In genomic region chr19:42190494-42190893, GRCm38 (mm10) we compare ENCODE assay signal across 8 mouse cellular contexts. TPM values are rescaled to one million over a fixed set of nuclear protein-coding genes. Genes with fewer than 3 reads are reported as not detected.
DNase-seq lines count a peak whose midpoint lies in the region; ATAC-seq and TF ChIP-seq lines count a peak whose summit lies in the region.

No protein-coding gene starts in this region.

- peak; percentile 69 for DNase-seq in CD4-positive, CD25-positive, alpha-beta regulatory T cell, adult 2 months (ENCODE audit: low read depth, low spot score)
- peak; percentile 58 for DNase-seq in 416B (ENCODE audit: low read depth)
- DNase-seq in brain, embryonic 14.5 days (ENCODE audit: low read depth) = peak; percentile 55
- DNase-seq in lung, embryonic 14.5 days = peak; percentile 79
- DNase-seq in retina, postnatal 1 day = peak; percentile 71

- no peak for ATAC-seq in CD4-positive, CD25-positive, alpha-beta regulatory T cell, adult 4 months
- ATAC-seq in forebrain, embryonic 12.5 days (ENCODE audit: low FRiP score) = peak; percentile 58; the same call in 1 of the 2 replicates
- ATAC-seq in hindbrain, embryonic 16.5 days = peak; percentile 51; the same call in 1 of the 2 replicates
- peak; percentile 14; the same call in 1 of the 2 replicates for ATAC-seq in lung, embryonic 14.5 days (ENCODE audit: insufficient read depth)

- no peak overlapping the region for H3K9ac ChIP-seq in forebrain, embryonic 12.5 days
- H3K9ac ChIP-seq in hindbrain, embryonic 16.5 days (ENCODE audit: low read depth, low read length) = no peak overlapping the region
- H3K9ac ChIP-seq in lung, embryonic 14.5 days = no peak overlapping the region

- no peaks in the 10 kb centered on the region for H3K9me3 ChIP-seq in forebrain, embryonic 12.5 days
- no peaks in the 10 kb centered on the region for H3K9me3 ChIP-seq in hindbrain, embryonic 16.5 days (ENCODE audit: control insufficient read depth, low read length)
- H3K9me3 ChIP-seq in lung, embryonic 14.5 days (ENCODE audit: low read depth, low read length) = no peaks in the 10 kb centered on the region

- H3K4me3 ChIP-seq in forebrain, embryonic 12.5 days (replicated peaks) = no peak overlapping the region
- no peak overlapping the region for H3K4me3 ChIP-seq in hindbrain, embryonic 16.5 days (ENCODE audit: low read length)
- no peak overlapping the region for H3K4me3 ChIP-seq in lung, embryonic 14.5 days (ENCODE audit: low read depth, low read length)

- H3K27me3 ChIP-seq in forebrain, embryonic 12.5 days = no peaks in the 10 kb centered on the region
- no peaks in the 10 kb centered on the region for H3K27me3 ChIP-seq in hindbrain, embryonic 16.5 days (replicated peaks; ENCODE audit: control insufficient read depth, insufficient read depth, low read length)
- no peaks in the 10 kb centered on the region for H3K27me3 ChIP-seq in lung, embryonic 14.5 days (ENCODE audit: insufficient read depth, low read length)

- no peaks in the 10 kb centered on the region for H3K4me1 ChIP-seq in forebrain, embryonic 12.5 days
- H3K4me1 ChIP-seq in hindbrain, embryonic 16.5 days (ENCODE audit: control insufficient read depth, insufficient read depth, low read depth, low read length) = no peaks in the 10 kb centered on the region
- H3K4me1 ChIP-seq in lung, embryonic 14.5 days (ENCODE audit: insufficient read depth) = no peaks in the 10 kb centered on the region

- no peak overlapping the region for H3K4me2 ChIP-seq in forebrain, embryonic 12.5 days
- H3K4me2 ChIP-seq in hindbrain, embryonic 16.5 days (ENCODE audit: low read length) = no peak overlapping the region
- no peak overlapping the region for H3K4me2 ChIP-seq in lung, embryonic 14.5 days

- no peak for TF ChIP-seq POLR2A in brain, embryonic 14.5 days (IDR thresholded peaks at IDR 0.05; ENCODE audit: borderline replicate concordance, extremely low read depth, insufficient read depth, insufficient read length, poor library complexity, severe bottlenecking)

- WGBS in forebrain, embryonic 12.5 days = 23% methylated on average over 5 of the region's 5 CpGs
- WGBS in hindbrain, embryonic 16.5 days = 23% methylated on average over 5 of the region's 5 CpGs
- 28% methylated on average over 5 of the region's 5 CpGs for WGBS in lung, embryonic 14.5 days

- H3K27ac ChIP-seq in forebrain, embryonic 12.5 days = no peak overlapping the region
- H3K27ac ChIP-seq in hindbrain, embryonic 16.5 days (ENCODE audit: low read depth, low read length) = no peak overlapping the region
- H3K27ac ChIP-seq in lung, embryonic 14.5 days (ENCODE audit: low read depth) = no peak overlapping the region

- peaks cover 43% of the 10 kb centered on the region for H3K36me3 ChIP-seq in forebrain, embryonic 12.5 days (replicated peaks)
- H3K36me3 ChIP-seq in hindbrain, embryonic 16.5 days (ENCODE audit: control insufficient read depth, insufficient read depth, low read length) = peaks cover 16% of the 10 kb centered on the region; the same call in 1 of the 2 replicates
- H3K36me3 ChIP-seq in lung, embryonic 14.5 days (ENCODE audit: insufficient read depth) = peaks cover 18% of the 10 kb centered on the region; the same call in 1 of the 2 replicates

- TF ChIP-seq CTCF in brain, embryonic 14.5 days (IDR thresholded peaks at IDR 0.05; ENCODE audit: borderline replicate concordance, extremely low read depth, insufficient read depth, insufficient read length) = peak; percentile 86
- peak; percentile 88 for TF ChIP-seq CTCF in lung, embryonic 14.5 days (IDR thresholded peaks at IDR 0.05; ENCODE audit: low read depth)

RNA-seq across cellular contexts. Expression of gene Sfrp5, which starts 11.6 kb away (rescaled TPM):
- not detected for polyA plus RNA-seq in CD4-positive, CD25-positive, alpha-beta regulatory T cell, adult 4 months (2017; shearing (Covaris generic))
- polyA plus RNA-seq in brain, embryonic 14.5 days (2012; rRNA removed) = 4.5 and 4.6 TPM in 2 replicates
- 0.13 and 0.17 TPM in 2 replicates for polyA plus RNA-seq in forebrain, embryonic 12.5 days (2016; fragmentation: Nextera tagmentation; extraction: Ambion mirVana)
- 2.7 and 3.5 TPM in 2 replicates for polyA plus RNA-seq in hindbrain, embryonic 16.5 days (2015; fragmentation: Nextera tagmentation; extraction: Ambion mirVana)
- 0.28 and 1.0 TPM in 2 replicates for polyA plus RNA-seq in lung, embryonic 14.5 days (2014; fragmentation: Nextera tagmentation; extraction: Ambion mirVana)

RNA-seq across cellular contexts. Expression of gene Zfyve27, which starts 26.7 kb away (rescaled TPM):
- polyA plus RNA-seq in CD4-positive, CD25-positive, alpha-beta regulatory T cell, adult 4 months (2017; shearing (Covaris generic)) = 10 to 100 TPM; 19.5 to 21.0 TPM
- polyA plus RNA-seq in brain, embryonic 14.5 days (2012; rRNA removed) = 104 and 141 TPM in 2 replicates
- 42.9 and 47.3 TPM in 2 replicates for polyA plus RNA-seq in forebrain, embryonic 12.5 days (2016; fragmentation: Nextera tagmentation; extraction: Ambion mirVana)
- polyA plus RNA-seq in hindbrain, embryonic 16.5 days (2015; fragmentation: Nextera tagmentation; extraction: Ambion mirVana) = 56.4 and 62.4 TPM in 2 replicates
- polyA plus RNA-seq in lung, embryonic 14.5 days (2014; fragmentation: Nextera tagmentation; extraction: Ambion mirVana) = 15.2 and 16.8 TPM in 2 replicates

RNA-seq across cellular contexts. Expression of gene Marveld1, which starts 43.3 kb away (rescaled TPM):
- 1 to 10 TPM; 6.8 to 7.5 TPM for polyA plus RNA-seq in CD4-positive, CD25-positive, alpha-beta regulatory T cell, adult 4 months (2017; shearing (Covaris generic))
- polyA plus RNA-seq in brain, embryonic 14.5 days (2012; rRNA removed) = 15.2 and 16.7 TPM in 2 replicates
- polyA plus RNA-seq in forebrain, embryonic 12.5 days (2016; fragmentation: Nextera tagmentation; extraction: Ambion mirVana) = 3.5 and 4.2 TPM in 2 replicates
- polyA plus RNA-seq in hindbrain, embryonic 16.5 days (2015; fragmentation: Nextera tagmentation; extraction: Ambion mirVana) = 1.5 and 2.3 TPM in 2 replicates
- 18.6 and 25.4 TPM in 2 replicates for polyA plus RNA-seq in lung, embryonic 14.5 days (2014; fragmentation: Nextera tagmentation; extraction: Ambion mirVana)

RNA-seq across cellular contexts. Expression of gene Golga7b, which starts 56.9 kb away (rescaled TPM):
- under 1 TPM in 1 of 2 experiments, not detected in 1; 0.15 TPM for polyA plus RNA-seq in CD4-positive, CD25-positive, alpha-beta regulatory T cell, adult 4 months (2017; shearing (Covaris generic))
- 20.5 and 33.7 TPM in 2 replicates for polyA plus RNA-seq in brain, embryonic 14.5 days (2012; rRNA removed)
- 6.6 and 7.1 TPM in 2 replicates for polyA plus RNA-seq in forebrain, embryonic 12.5 days (2016; fragmentation: Nextera tagmentation; extraction: Ambion mirVana)
- polyA plus RNA-seq in hindbrain, embryonic 16.5 days (2015; fragmentation: Nextera tagmentation; extraction: Ambion mirVana) = 69.5 and 73.9 TPM in 2 replicates
- polyA plus RNA-seq in lung, embryonic 14.5 days (2014; fragmentation: Nextera tagmentation; extraction: Ambion mirVana) = 0.08 TPM in 1 of 2 replicates, not detected in the other
